Mouse (Mus musculus) G1E (cell line): ENCODE measurements around the gene Samd8. TPM values are rescaled to one million over a fixed set of nuclear protein-coding genes. Genes with fewer than 3 reads are reported as not detected.

Experiments
- ATAC-seq: 2 replicates; pipeline ENCODE4 v1.8.0; 2016; ENCODE audit warnings: mild to moderate bottlenecking; ENCODE audit not compliant: insufficient number of reproducible peaks, poor library complexity, low FRiP score, severe bottlenecking; ENCODE audit errors: extremely low read depth
- DNase-seq: peaks from one replicate; pipeline ENCODE4 v3.0.0; 2012; ENCODE audit warnings: low spot score
- H3K27me3 ChIP-seq: 2 replicates; pipeline ENCODE4 v1.6.1; 2012; ENCODE audit warnings: mild to moderate bottlenecking, low read length, inconsistent platforms; ENCODE audit not compliant: insufficient read depth
- H3K36me3 ChIP-seq: replicated peaks from 2 replicates; pipeline ENCODE3; 2012; ENCODE audit warnings: mild to moderate bottlenecking, inconsistent platforms
- H3K4me1 ChIP-seq: 2 replicates; pipeline ENCODE4 v1.6.1; 2012; ENCODE audit warnings: low read depth, low read length, inconsistent platforms, mixed read lengths; ENCODE audit not compliant: insufficient read depth
- H3K4me3 ChIP-seq: 2 replicates; pipeline ENCODE4 v1.5.1; 2012; ENCODE audit warnings: low read depth, mild to moderate bottlenecking, inconsistent platforms, low read length, moderate library complexity, mixed read lengths
- H3K9me3 ChIP-seq: replicated peaks from 2 replicates; pipeline ENCODE4 v1.6.1; 2012; ENCODE audit warnings: inconsistent platforms
- CTCF ChIP-seq: IDR thresholded peaks from 2 replicates; pipeline ENCODE4 v1.5.1; 2012; ENCODE audit warnings: low read depth, low read length, inconsistent platforms, mixed read lengths
- GATA1 ChIP-seq: IDR thresholded peaks from 2 replicates; pipeline ENCODE4 v1.6.1; 2012; ENCODE audit warnings: borderline replicate concordance, low read length, inconsistent platforms, mixed read lengths
- GATA2 ChIP-seq: IDR thresholded peaks from 2 replicates; pipeline ENCODE4 v1.6.1; 2012; ENCODE audit warnings: low read depth, low read length, inconsistent platforms, borderline replicate concordance
- POLR2AphosphoS5 ChIP-seq: IDR thresholded peaks from 2 replicates; pipeline ENCODE4 v1.6.1; 2012; ENCODE audit warnings: low read depth, low read length, inconsistent platforms; ENCODE audit not compliant: insufficient replicate concordance
- TAL1 ChIP-seq: conservative IDR thresholded peaks from 2 replicates; pipeline ENCODE4 v1.6.1; 2012; ENCODE audit warnings: low read depth, low read length, inconsistent platforms, mixed read lengths
- polyA plus RNA-seq: library from polyadenylated mRNA; stranded (reverse); fragments of >175 nt; gene quantifications from 2 replicates; pipeline ENCODE4 v1.2.3, GENCODE M21; 2012
- total RNA-seq, 2 experiments: library from RNA; stranded (forward) in 1 of 2; stranded (reverse) in 1 of 2; fragments of 200-1000 nt in 1 of 2; fragments of >200 nt in 1 of 2; fragmentation: Nextera tagmentation in 1 of 2; gene quantifications; 2 replicates each; pipeline ENCODE4 v1.2.3; 2014 to 2017

Gene Samd8
- total and polyA plus RNA-seq, 3 experiments = 9.5 to 19.4 (median 12.7) TPM

DNA sequence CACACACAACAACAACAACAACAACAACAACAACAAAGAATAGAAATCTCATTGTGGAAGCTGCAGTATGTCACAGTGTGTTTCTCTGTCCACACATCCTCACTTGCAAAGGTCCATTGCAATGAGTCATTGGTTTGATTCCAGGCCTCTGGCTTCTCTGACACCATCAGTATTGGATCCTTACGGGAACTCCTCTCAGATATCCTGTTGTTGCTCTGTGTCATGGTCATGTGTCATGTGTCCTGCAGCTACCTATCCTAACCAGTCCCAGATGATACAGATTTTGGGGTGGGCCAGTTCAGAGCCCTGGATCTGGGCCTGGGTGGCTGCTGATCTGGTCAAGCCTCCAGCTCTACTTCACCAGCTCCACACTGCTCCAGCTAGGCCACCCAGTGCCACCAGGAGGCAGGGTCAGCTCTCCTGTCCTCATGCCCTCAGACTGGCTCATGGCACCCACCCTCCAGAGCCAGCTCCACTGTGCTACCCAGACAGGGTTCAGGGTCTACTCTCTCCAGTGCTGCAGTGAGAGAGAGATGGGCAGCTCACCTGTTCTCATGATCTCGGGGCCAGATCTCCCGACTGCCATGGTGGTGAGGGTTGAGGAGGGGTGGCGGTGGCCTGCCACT lies 70.7 kb downstream of the Samd8 start:
- H3K4me1 ChIP-seq = peaks cover 49% of the 10 kb centered on the region
- ATAC-seq (no peak), DNase-seq (no peak)
- TF ChIP-seq CTCF (no peak), GATA1 (no peak), POLR2AphosphoS5 (no peak), TAL1 (no peak), GATA2 (no peak)
- H3K36me3 ChIP-seq = no peaks in the 10 kb centered on the region
- H3K27me3 ChIP-seq = no peaks in the 10 kb centered on the region
- no peaks in the 10 kb centered on the region for H3K9me3 ChIP-seq
- H3K4me3 ChIP-seq = no peak overlapping the region

DNA sequence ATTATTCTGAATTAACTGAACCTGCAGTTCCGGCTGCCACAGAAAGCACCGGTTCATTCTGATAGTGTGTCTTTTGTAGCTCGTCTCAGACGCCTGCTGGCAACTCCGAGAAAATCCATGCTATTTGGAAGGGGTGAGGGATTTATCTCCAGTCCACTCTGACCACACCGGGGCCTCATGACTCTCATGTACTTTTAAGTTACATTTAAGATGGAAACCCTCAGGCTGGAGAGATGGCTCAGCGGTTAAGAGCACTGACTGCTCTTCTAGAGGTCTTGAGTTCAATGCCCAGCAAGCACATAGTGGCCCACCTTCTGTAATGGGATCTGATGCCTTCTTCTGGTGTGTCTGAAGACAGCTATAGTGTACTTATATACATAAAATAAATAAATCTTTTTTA lies 72.0 kb downstream of the Samd8 start:
- no peak overlapping the region for H3K4me3 ChIP-seq
- DNase-seq (no peak), ATAC-seq (no peak)
- peaks cover 46% of the 10 kb centered on the region for H3K4me1 ChIP-seq
- TF ChIP-seq POLR2AphosphoS5 (no peak), CTCF (no peak), GATA1 (no peak), GATA2 (no peak), TAL1 (no peak)
- H3K9me3 ChIP-seq = no peaks in the 10 kb centered on the region
- H3K27me3 ChIP-seq = no peaks in the 10 kb centered on the region
- H3K36me3 ChIP-seq = no peaks in the 10 kb centered on the region

GRCm38 (mm10) chr14:21822795-21823374 lies 72.6 kb downstream of the Samd8 start:
- peak; percentile 85 for ATAC-seq
- peak; percentile 62 for DNase-seq
- Histone ChIP-seq H3K4me1 (peaks cover 46% of the 10 kb centered on the region), H3K27me3 (no peaks in the 10 kb centered on the region), H3K9me3 (no peaks in the 10 kb centered on the region), H3K4me3 (peak overlapping the region; percentile 59; the same call in 1 of the 2 replicates), H3K36me3 (no peaks in the 10 kb centered on the region)
- TF ChIP-seq POLR2AphosphoS5 (no peak), TAL1 (peak; percentile 80)

GRCm38 (mm10) chr14:21823897-21824296 lies 73.6 kb downstream of the Samd8 start:
- Histone ChIP-seq H3K9me3 (no peaks in the 10 kb centered on the region), H3K27me3 (no peaks in the 10 kb centered on the region), H3K4me3 (no peak overlapping the region), H3K36me3 (no peaks in the 10 kb centered on the region), H3K4me1 (peaks cover 39% of the 10 kb centered on the region)
- no peak for TF ChIP-seq POLR2AphosphoS5
- no peak for TF ChIP-seq GATA2
- TF ChIP-seq TAL1 = no peak
- TF ChIP-seq GATA1 = no peak
- TF ChIP-seq CTCF = no peak
- no peak for DNase-seq
- no peak for ATAC-seq

DNA sequence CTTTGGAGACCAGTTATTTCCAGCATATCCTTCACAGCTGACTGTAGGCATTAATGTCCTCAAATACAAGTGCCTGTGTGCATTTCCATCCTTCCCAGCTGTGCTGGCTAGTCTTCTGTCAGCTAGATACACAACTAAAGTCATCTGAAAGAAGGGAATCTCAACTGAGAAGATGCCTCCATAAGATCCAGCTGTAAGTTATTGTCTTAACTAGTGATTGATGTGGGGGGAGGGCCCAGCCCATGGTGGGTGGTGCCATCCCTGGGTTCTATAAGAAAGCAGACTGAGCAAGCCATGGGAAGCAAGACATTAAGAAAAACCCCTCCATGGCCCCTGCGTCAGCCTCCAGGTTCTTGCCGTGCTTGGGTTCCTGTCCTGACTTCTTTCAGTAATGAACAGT lies 74.6 kb downstream of the Samd8 start, which contains the start of gene Vdac2:
Vdac2 (plus strand) TSS at position 301 of the 400 bp plus-strand sequence.
- DNase-seq (no peak), ATAC-seq (no peak)
- H3K9me3 ChIP-seq = no peaks in the 10 kb centered on the region
- TF ChIP-seq TAL1 = no peak
- TF ChIP-seq GATA1 = no peak
- TF ChIP-seq GATA2 = no peak
- TF ChIP-seq POLR2AphosphoS5 = no peak
- TF ChIP-seq CTCF = no peak
- no peak within 1 kb of the TSS for H3K4me3 ChIP-seq
- no peaks in the 10 kb centered on the region for H3K36me3 ChIP-seq
- no peaks in the 10 kb centered on the region for H3K27me3 ChIP-seq
- H3K4me1 ChIP-seq = peaks cover 46% of the 10 kb centered on the region

DNA sequence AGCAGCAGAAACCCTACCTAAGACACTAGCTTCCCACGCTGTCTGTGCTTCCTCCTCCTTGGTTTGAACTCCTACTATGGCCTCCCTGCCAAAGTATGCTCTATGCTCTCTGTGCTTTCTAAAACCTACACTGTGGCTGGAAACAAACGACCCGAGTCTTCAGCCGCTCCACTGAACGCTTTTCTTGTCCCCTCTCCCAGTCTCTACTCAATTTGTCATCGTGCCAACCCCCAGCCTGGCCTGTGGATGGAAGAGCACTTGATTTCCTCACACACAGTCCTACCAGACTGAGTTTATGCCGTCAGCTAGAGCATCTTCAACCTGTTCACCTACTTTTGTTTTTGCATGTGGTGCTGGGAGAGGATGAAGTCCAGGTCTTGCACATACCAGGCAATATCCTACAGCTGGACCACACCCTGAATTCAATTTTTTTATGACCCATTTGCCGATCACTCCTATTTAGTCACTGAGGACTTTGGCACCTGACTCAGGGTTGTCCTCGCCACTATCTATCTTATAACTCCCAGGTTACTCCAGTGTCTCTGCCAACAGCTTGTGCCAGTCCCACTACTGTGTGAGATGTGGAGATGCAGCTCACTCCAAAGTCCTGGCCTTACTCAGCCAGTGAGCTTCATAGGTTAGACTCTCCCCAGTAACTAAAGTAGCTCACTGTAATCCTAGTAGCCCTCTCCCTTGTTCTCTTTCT lies 75.6 kb downstream of the Samd8 start:
- DNase-seq = no peak
- no peaks in the 10 kb centered on the region for H3K36me3 ChIP-seq
- no peak for ATAC-seq
- no peaks in the 10 kb centered on the region for H3K27me3 ChIP-seq
- no peaks in the 10 kb centered on the region for H3K9me3 ChIP-seq
- TF ChIP-seq POLR2AphosphoS5 = no peak
- no peak for TF ChIP-seq CTCF
- no peak for TF ChIP-seq GATA1
- TF ChIP-seq TAL1 = no peak
- TF ChIP-seq GATA2 = no peak
- H3K4me3 ChIP-seq = no peak overlapping the region
- peaks cover 55% of the 10 kb centered on the region for H3K4me1 ChIP-seq
